Mouse (Mus musculus) embryonic facial prominence, embryonic 13.5 days (tissue): ENCODE data around the gene Repin1. TPM values are rescaled to one million over a fixed set of nuclear protein-coding genes. Genes with fewer than 3 reads are reported as not detected.

Experiments
- ATAC-seq: fragments of 200-750 bp; cut with Nextera tagmentation; 2 replicates; pipeline ENCODE4 v1.8.0; 2017; ENCODE audit warnings: low read depth; ENCODE audit not compliant: insufficient number of reproducible peaks, insufficient read depth, low FRiP score, low TSS enrichment
- H3K27ac ChIP-seq: fragments of 300-500 bp; sonication (generic); 2 replicates; pipeline ENCODE4 v1.5.1; 2015; ENCODE audit warnings: moderate library complexity, mild to moderate bottlenecking, inconsistent platforms
- H3K27me3 ChIP-seq: fragments of 300-500 bp; sonication (generic); 2 replicates; pipeline ENCODE4 v1.6.1; 2015; ENCODE audit warnings: mild to moderate bottlenecking, inconsistent platforms
- H3K36me3 ChIP-seq: fragments of 300-500 bp; sonication (generic); 2 replicates; pipeline ENCODE4 v1.6.1; 2015; ENCODE audit warnings: mild to moderate bottlenecking, inconsistent platforms
- H3K4me1 ChIP-seq: fragments of 300-500 bp; sonication (generic); 2 replicates; pipeline ENCODE4 v1.6.1; 2015; ENCODE audit warnings: inconsistent platforms
- H3K4me2 ChIP-seq: fragments of 300-500 bp; sonication (generic); 2 replicates; pipeline ENCODE4 v1.6.1; 2015; ENCODE audit warnings: moderate library complexity, mild to moderate bottlenecking, inconsistent platforms
- H3K4me3 ChIP-seq: fragments of 300-500 bp; sonication (generic); 2 replicates; pipeline ENCODE4 v1.5.1; 2015; ENCODE audit warnings: mild to moderate bottlenecking, inconsistent platforms
- H3K9ac ChIP-seq: fragments of 300-500 bp; sonication (generic); 2 replicates; pipeline ENCODE4 v1.6.1; 2015; ENCODE audit warnings: mild to moderate bottlenecking, inconsistent platforms
- H3K9me3 ChIP-seq: fragments of 300-500 bp; sonication (generic); 2 replicates; pipeline ENCODE4 v1.6.1; 2016; ENCODE audit warnings: inconsistent platforms
- WGBS: fragments of 180-500 bp; shearing (Covaris S2); methylation state at CpG from one replicate; pipeline ENCODE4 v1.1.7; 2015; ENCODE audit warnings: mixed read lengths; 5-methylcytosine and 5-hydroxymethylcytosine counted together
- polyA plus RNA-seq: library from polyadenylated mRNA; unstranded; fragments of >200 nt; fragmentation: Nextera tagmentation; extraction: Ambion mirVana; gene quantifications from 2 replicates; pipeline ENCODE4 v1.2.1, GENCODE M21; 2015

The Repin1 gene
- polyA plus RNA-seq, 1 experiment from 2014 or later: 24.2 TPM

GRCm38 (mm10) chr6:48646309-48646690 lies 52.6 kb downstream of the Repin1 start:
- H3K4me2 ChIP-seq: no peak overlapping the region
- no peaks in the 10 kb centered on the region for H3K4me1 ChIP-seq
- WGBS: 82% methylated on average over 4 of the region's 4 CpGs
- H3K9me3 ChIP-seq: no peaks in the 10 kb centered on the region
- no peak overlapping the region for H3K27ac ChIP-seq
- no peak overlapping the region for H3K4me3 ChIP-seq
- H3K9ac ChIP-seq: no peak overlapping the region
- no peaks in the 10 kb centered on the region; the same call in 1 of the 2 replicates for H3K27me3 ChIP-seq
- no peaks in the 10 kb centered on the region for H3K36me3 ChIP-seq
- ATAC-seq: no peak

DNA sequence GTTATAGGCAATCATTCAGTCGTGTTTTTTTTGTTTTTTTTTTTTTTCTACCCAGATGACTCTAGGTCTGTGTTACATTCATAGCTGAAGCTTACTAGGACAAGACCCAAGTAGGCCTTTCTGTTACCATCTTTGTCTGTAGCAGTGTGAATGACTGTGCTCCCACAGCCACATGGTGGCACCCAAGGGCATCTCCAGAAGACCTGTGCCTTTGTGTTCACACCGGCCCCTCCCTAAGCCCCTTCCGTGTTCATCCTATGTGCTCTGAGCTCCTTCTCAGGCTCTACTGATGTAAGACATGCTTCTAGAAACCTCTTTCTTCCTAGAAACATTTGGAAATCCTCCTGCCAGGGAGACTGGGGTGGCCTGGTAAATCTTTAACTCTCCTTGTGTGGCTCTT lies 53.3 kb downstream of the Repin1 start, which contains the start of gene Gimap8:
Gimap8 (plus strand) TSS at position 240 of the 400 bp plus-strand sequence.
- no peak within 1 kb of the TSS for H3K9ac ChIP-seq
- no peak for ATAC-seq
- no peaks in the 10 kb centered on the region for H3K9me3 ChIP-seq
- H3K27me3 ChIP-seq: no peaks in the 10 kb centered on the region; the same call in 1 of the 2 replicates
- H3K36me3 ChIP-seq: no peaks in the 10 kb centered on the region
- no peak within 1 kb of the TSS for H3K27ac ChIP-seq
- no peak within 1 kb of the TSS for H3K4me3 ChIP-seq
- H3K4me1 ChIP-seq: no peaks in the 10 kb centered on the region
- 49% methylated on average over 3 of the region's 3 CpGs for WGBS
- no peak within 1 kb of the TSS for H3K4me2 ChIP-seq

DNA sequence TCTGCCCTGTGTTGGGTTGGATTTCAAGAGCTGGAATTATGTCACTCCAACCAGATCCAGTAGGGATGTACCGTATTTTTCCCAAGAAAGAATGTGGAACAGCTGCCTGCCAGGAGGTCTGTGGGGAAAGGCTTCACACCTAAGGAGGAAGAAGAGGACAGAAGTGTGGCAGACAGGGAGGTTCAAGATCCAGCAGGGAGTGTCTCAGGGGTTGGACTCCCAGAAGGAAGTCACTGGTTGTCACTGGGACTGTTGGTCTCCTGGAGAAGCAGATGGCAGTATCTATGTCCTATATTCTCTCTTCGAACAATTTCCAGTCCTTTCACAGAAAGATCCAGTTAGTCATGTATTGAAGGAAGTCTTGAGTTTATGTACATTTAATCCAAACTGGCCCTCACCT lies 53.9 kb downstream of the Repin1 start:
- H3K9me3 ChIP-seq: no peaks in the 10 kb centered on the region
- no peak overlapping the region for H3K27ac ChIP-seq
- no peaks in the 10 kb centered on the region; the same call in 1 of the 2 replicates for H3K27me3 ChIP-seq
- 77% methylated on average over 2 of the region's 2 CpGs for WGBS
- no peaks in the 10 kb centered on the region for H3K36me3 ChIP-seq
- no peak for ATAC-seq
- H3K4me3 ChIP-seq: no peak overlapping the region
- no peaks in the 10 kb centered on the region for H3K4me1 ChIP-seq
- no peak overlapping the region for H3K9ac ChIP-seq
- no peak overlapping the region for H3K4me2 ChIP-seq

Other genes starting within 250 kb of the Repin1 start
- 25.8 and 28.0 TPM in 2 replicates for gene Krba1, start 198.3 kb upstream of the Repin1 start, polyA plus RNA-seq
- 30.2 and 31.6 TPM in 2 replicates for gene Zfp467, start 148.1 kb upstream of the Repin1 start, polyA plus RNA-seq
- gene Sspo, start 145.7 kb upstream of the Repin1 start, polyA plus RNA-seq: 0.25 and 0.46 TPM in 2 replicates
- gene Atp6v0e2, start 56.3 kb upstream of the Repin1 start, polyA plus RNA-seq: 13.4 and 13.9 TPM in 2 replicates
- gene Lrrc61, start 39.1 kb upstream of the Repin1 start, polyA plus RNA-seq: 10.5 and 10.8 TPM in 2 replicates
- gene Rarres2, start 21.1 kb upstream of the Repin1 start, polyA plus RNA-seq: 4.5 and 5.5 TPM in 2 replicates
- not detected in 2 replicates for gene Gm45021, start 4.3 kb upstream of the Repin1 start, polyA plus RNA-seq
- 1.2 TPM in 1 of 2 replicates, not detected in the other for gene Gm44965, start 58 bp downstream of the Repin1 start, polyA plus RNA-seq
- 5.4 and 9.8 TPM in 2 replicates for gene Zfp775, start 8.2 kb downstream of the Repin1 start, polyA plus RNA-seq
- 1.3 and 1.5 TPM in 2 replicates for gene AI854703, start 32.9 kb downstream of the Repin1 start, polyA plus RNA-seq
- gene Gimap8, start 53.4 kb downstream of the Repin1 start, polyA plus RNA-seq: 0.46 and 0.98 TPM in 2 replicates
- 13.6 and 17.1 TPM in 2 replicates for gene Gimap9, start 82.2 kb downstream of the Repin1 start, polyA plus RNA-seq
- gene Gimap4, start 90.7 kb downstream of the Repin1 start, polyA plus RNA-seq: 10.9 and 11.4 TPM in 2 replicates
- gene Gimap6, start 114.3 kb downstream of the Repin1 start, polyA plus RNA-seq: 15.5 and 20.3 TPM in 2 replicates
- 1.4 and 1.6 TPM in 2 replicates for gene Gm28053, start 124.7 kb downstream of the Repin1 start, polyA plus RNA-seq
- gene Gimap7, start 124.7 kb downstream of the Repin1 start, polyA plus RNA-seq: not detected in 2 replicates
- 8.0 and 9.0 TPM in 2 replicates for gene Gimap1, start 145.2 kb downstream of the Repin1 start, polyA plus RNA-seq
- gene Gimap5, start 152.3 kb downstream of the Repin1 start, polyA plus RNA-seq: 2.3 and 3.8 TPM in 2 replicates
- gene Gimap3, start 177.0 kb downstream of the Repin1 start, polyA plus RNA-seq: not detected in 2 replicates
- gene Tmem176a, start 247.0 kb downstream of the Repin1 start, polyA plus RNA-seq: 49.3 and 51.9 TPM in 2 replicates
- gene Tmem176b, start 247.6 kb downstream of the Repin1 start, polyA plus RNA-seq: 171 and 177 TPM in 2 replicates